Mouse (Mus musculus) testis, adult 10 weeks (tissue): ENCODE data around the gene Nhlrc4. TPM values are rescaled to one million over a fixed set of nuclear protein-coding genes. Genes with fewer than 3 reads are reported as not detected.

Experiments
- polyA plus RNA-seq: library from polyadenylated mRNA; stranded (reverse); fragments of 350-450 nt; fragmentation: Illumina TruSeq; extraction: RNeasy Lipid Tissue Mini Kit (QIAGEN cat#74804); gene quantifications from one replicate; pipeline ENCODE4 v1.2.3, GENCODE M21; 2014; ENCODE audit warnings: low read depth, low replicate concordance

Nhlrc4 gene
- polyA plus RNA-seq, result not detected

DNA sequence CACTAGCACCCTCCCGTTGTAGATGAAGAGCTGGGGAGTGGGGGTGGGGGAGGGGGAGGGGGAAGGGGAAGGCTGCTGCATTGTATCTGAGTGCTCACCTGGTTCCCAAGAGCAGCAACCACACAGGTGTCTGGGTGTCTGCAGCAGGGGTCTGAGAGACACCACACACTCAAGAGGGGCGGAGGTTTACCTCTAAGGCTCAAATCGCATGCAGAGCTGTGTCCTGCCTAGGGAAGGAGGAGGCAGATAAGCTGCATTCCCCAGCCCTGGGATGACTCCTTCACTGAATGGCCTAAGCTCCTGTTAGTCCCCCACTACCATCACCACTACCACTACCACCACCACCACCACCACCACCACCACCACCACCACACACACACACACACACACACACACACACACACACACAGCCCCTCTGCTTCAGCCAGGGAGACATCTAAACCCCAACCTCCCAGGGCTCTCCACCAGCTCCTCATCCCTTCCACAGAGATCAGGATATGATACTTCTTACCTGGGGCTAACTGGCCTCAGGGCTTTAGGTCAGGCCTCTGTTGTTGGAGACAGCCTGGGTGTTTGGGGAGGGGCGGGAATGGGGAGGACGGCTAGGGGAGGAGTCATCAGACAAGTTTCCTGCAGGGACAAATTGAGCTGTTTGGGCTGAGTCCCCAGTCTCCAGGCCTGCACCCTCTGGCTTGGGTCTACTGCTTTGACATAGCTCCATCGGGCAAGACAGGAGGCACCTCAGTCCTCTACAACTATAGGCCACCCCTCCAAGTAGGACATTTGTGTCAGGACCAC lies at the start of gene Nhlrc4, which contains the start of gene Pigq:
TSS of gene Nhlrc4 (minus strand) at position 596 of the 798 bp plus-strand sequence.
TSS of gene Pigq (minus strand) at position 571 of the 798 bp plus-strand sequence.

DNA sequence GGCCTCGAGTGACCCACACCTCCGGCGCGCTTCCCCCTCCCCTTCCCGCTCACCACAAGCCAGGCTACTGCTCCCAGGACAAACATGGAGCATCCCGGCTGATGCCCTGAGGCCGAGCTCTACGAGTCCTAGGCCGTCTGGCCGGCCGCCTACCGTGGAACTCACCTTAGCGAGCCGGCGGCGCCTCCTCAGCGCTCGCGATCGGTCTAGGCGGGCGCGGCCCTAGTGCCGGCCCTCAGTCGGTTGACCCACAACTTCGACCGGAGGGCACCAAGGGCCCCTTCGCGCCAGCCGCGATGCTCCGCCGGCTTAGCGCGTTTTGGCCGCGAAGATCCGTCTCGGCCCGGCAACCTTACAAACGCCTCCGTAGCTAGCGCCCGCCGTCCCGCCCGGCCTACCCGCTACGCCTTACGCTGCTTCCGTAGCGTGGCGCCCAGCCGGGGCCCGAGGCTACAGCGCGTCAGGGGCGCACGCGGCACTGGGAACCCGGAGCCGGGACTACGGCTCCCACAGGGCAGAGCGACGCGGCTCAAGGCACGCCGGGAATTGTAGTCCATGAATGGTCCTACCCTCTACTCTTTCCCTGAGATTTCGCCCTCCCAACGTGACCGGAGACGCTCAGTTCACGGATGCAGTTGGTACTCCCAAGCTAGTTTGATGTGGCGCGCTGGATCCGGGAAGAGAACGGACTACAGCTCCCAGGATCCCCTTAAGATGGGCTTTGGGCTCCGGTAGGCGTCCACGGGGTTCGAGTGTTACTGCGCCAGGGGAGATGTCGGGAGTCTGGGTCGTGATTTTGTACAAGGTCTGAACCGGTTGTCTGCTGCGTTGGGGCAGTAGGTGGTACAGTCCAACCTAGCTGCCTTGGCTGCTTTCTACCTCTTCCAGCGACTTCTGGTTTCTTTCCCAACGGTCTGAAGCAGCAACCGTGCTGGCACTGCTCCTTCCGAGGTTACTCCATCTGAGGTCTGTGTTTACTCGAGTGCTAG lies 40.8 kb upstream of the Nhlrc4 start, which contains the start of gene Capn15:
TSS of gene Capn15 (minus strand) at position 491 of the 989 bp plus-strand sequence.

DNA sequence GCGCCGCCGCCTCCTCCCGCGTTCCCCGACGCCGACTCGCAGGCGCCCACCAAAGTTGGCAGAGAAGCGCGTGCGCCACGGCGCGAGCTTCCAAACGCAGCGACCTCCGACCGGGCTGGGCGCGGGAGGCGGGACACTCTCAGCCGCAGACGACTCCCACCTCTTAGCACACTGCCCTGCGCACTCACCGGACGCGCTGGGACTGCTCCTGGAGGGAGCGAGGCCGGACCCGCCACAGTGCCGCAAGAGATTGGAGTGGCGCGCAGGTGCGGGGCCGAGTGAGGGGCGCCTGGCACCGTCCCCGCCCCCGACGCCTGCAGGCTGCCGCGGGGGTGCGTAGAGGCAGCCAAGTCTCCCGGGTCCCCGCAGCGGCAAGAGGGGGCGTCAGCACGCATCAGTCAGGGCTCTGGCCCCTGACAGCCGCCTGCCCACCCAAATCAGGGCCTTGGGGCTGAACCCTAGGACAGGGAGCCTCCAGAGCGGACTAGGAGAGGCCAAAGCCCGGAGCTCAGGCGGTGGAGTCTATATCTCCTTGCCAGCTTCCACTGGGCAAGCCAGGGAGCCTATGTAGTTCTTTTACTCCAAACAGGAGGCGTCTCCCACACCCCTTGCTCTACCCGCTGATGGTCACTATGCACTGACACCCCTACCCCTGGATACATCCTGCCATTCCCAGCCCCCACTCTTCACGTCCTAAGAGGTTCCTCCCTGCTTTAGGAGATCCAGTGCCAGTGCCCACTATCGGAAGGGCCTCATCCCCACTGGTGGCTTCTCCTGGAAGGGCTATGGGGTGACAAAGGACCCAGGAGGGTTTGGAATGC lies 7.3 kb upstream of the Nhlrc4 start, which contains the start of gene A930017K11Rik:
TSS of gene A930017K11Rik (minus strand) at position 763 of the 821 bp plus-strand sequence.

DNA sequence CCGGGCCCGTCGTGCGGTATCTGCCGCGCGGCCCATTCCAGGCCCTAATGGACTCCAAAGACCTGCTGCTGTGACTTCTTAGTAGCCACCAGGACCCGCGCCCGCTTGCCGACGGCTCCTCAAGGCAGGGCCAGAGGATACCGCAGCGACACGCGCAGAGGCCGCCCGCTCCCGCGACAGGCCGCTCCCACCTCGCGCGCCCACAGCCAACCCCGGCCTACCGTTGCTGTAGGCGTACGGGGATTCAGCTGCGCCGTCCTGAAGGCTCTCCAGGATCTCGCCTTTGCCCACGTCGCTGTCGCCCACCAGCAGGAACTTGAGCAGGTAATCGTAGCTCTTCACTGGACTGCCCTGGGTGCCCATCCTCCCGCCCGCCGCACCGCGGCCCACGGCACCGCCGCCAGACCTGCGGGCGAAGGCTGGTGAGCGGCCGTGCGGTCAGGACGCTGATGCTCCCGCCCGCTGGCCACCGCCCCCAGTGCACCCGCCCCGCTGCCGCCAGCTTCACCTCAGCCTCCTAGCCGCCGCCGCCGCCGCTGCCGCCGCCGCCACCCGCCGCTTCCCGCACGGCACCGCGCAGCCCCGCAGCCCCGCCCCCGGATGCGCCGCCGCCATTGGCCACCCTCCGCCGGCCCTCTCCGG lies 25.5 kb downstream of the Nhlrc4 start, which contains the start of gene Rab40c:
TSS of gene Rab40c (minus strand) at position 584 of the 642 bp plus-strand sequence.

Other genes starting within 250 kb of the Nhlrc4 start
- gene Gng13, start 227.8 kb downstream of the Nhlrc4 start, polyA plus RNA-seq, result not detected
- 1.6 TPM for gene Chtf18, start 217.5 kb downstream of the Nhlrc4 start, polyA plus RNA-seq
- gene Rpusd1, start 217.3 kb downstream of the Nhlrc4 start, polyA plus RNA-seq, result not detected
- not detected for gene Mslnl, start 208.9 kb downstream of the Nhlrc4 start, polyA plus RNA-seq
- 0.22 TPM for gene Msln, start 190.6 kb downstream of the Nhlrc4 start, polyA plus RNA-seq
- 1.4 TPM for gene Narfl, start 171.2 kb downstream of the Nhlrc4 start, polyA plus RNA-seq
- gene Haghl, start 159.3 kb downstream of the Nhlrc4 start, polyA plus RNA-seq, result 0.55 TPM
- gene Ccdc78, start 158.4 kb downstream of the Nhlrc4 start, polyA plus RNA-seq, result 0.49 TPM
- gene Fam173a, start 152.1 kb downstream of the Nhlrc4 start, polyA plus RNA-seq, result 0.43 TPM
- gene AC134908.4, start 149.3 kb downstream of the Nhlrc4 start, polyA plus RNA-seq, result 0.35 TPM
- gene Metrn, start 147.8 kb downstream of the Nhlrc4 start, polyA plus RNA-seq, result 0.24 TPM
- 0.60 TPM for gene Fbxl16, start 135.9 kb downstream of the Nhlrc4 start, polyA plus RNA-seq
- 1.0 TPM for gene Wdr24, start 121.3 kb downstream of the Nhlrc4 start, polyA plus RNA-seq
- gene Jmjd8, start 116.1 kb downstream of the Nhlrc4 start, polyA plus RNA-seq, result 1.1 TPM
- 3.4 TPM for gene Stub1, start 111.6 kb downstream of the Nhlrc4 start, polyA plus RNA-seq
- not detected for gene Rhbdl1, start 107.7 kb downstream of the Nhlrc4 start, polyA plus RNA-seq
- gene Gm20683, start 103.2 kb downstream of the Nhlrc4 start, polyA plus RNA-seq, result not detected
- 4.0 TPM for gene Rhot2, start 100.1 kb downstream of the Nhlrc4 start, polyA plus RNA-seq
- 3.1 TPM for gene Wdr90, start 83.5 kb downstream of the Nhlrc4 start, polyA plus RNA-seq
- 0.78 TPM for gene Mcrip2, start 76.2 kb downstream of the Nhlrc4 start, polyA plus RNA-seq
- 11.0 TPM for gene Mettl26, start 69.9 kb downstream of the Nhlrc4 start, polyA plus RNA-seq
- gene Wfikkn1, start 64.1 kb downstream of the Nhlrc4 start, polyA plus RNA-seq, result not detected
- 1.7 TPM for gene Rab40c, start 25.2 kb downstream of the Nhlrc4 start, polyA plus RNA-seq
- gene Pigq, start within 50 bp of the Nhlrc4 start, polyA plus RNA-seq, result 4.1 TPM
- gene A930017K11Rik, start 7.6 kb upstream of the Nhlrc4 start, polyA plus RNA-seq, result not detected
- 0.77 TPM for gene Capn15, start 40.8 kb upstream of the Nhlrc4 start, polyA plus RNA-seq
- 5.5 TPM for gene Rab11fip3, start 124.6 kb upstream of the Nhlrc4 start, polyA plus RNA-seq
- gene Decr2, start 145.4 kb upstream of the Nhlrc4 start, polyA plus RNA-seq, result 4.7 TPM
- 0.39 TPM for gene Nme4, start 150.6 kb upstream of the Nhlrc4 start, polyA plus RNA-seq
- gene Tmem8, start 168.3 kb upstream of the Nhlrc4 start, polyA plus RNA-seq, result 12.6 TPM
- gene Mrpl28, start 178.5 kb upstream of the Nhlrc4 start, polyA plus RNA-seq, result 5.5 TPM
- 28.3 TPM for gene Axin1, start 193.7 kb upstream of the Nhlrc4 start, polyA plus RNA-seq